9 mouse cellular contexts compared by ENCODE assay signal in the genomic region with DNA sequence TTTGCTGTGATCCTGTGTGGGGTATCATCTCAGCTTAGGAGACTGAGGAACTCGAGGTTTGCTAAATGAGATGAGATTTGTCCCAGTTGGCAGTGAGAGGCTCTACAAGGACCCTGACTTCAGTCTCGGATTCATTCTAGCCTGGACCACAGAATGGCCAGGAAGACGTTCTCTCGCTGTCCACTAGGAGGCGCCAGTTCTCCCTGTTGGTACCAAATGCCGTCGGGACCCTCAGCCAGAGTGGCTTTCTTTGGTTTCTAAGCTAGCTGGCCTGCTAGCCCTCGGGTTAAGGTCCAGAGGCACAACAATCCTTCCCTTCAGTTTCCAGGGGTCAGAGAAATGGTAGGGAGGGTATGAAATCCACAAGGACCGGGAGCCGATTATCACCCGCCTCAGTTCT. TPM values are rescaled to one million over a fixed set of nuclear protein-coding genes. Genes with fewer than 3 reads are reported as not detected.
DNase-seq lines count a peak whose midpoint lies in the region; TF ChIP-seq lines count a peak whose summit lies in the region.
"Had no signal": no experiment of that assay in that cellular context is flagged by ENCODE, and none has a peak within 500 bp of the region (broad histone marks: within the 10 kb centered on the region; RNA-seq: fewer than 3 reads in every experiment).

No protein-coding gene starts in this region.

- peak; percentile 66 for DNase-seq in gastrocnemius, postnatal 10 days
- DNase-seq in gastrocnemius, postnatal 36 days, result no peak
- peak; percentile 48 for DNase-seq in cerebellum, adult 8-10 months
- peak; percentile 46 to 83 for DNase-seq in frontal cortex, adult 2 months (ENCODE audit: extremely low spot score in 1 of 2, low spot score in 1 of 2)
- peak; percentile 49 to 62 for DNase-seq in layer of hippocampus, adult 8-10 months (ENCODE audit: low spot score in 2 of 2)
- DNase-seq in mesoderm, embryonic 11.5 days (ENCODE audit: low read depth, low spot score), result peak; percentile 83
- DNase-seq in thymus, postnatal 0 days (ENCODE audit: low spot score), result peak; percentile 29

- H3K27ac ChIP-seq in ES-Bruce4 (ENCODE audit: insufficient read depth, low read length), result no peak overlapping the region
- H3K27ac ChIP-seq: lung, embryonic 15.5 days had no signal

- no peak overlapping the region for H3K9ac ChIP-seq in ES-Bruce4 (ENCODE audit: low read depth, poor library complexity, severe bottlenecking)
- H3K9ac ChIP-seq: lung, embryonic 15.5 days had no signal

- TF ChIP-seq CTCF in ES-Bruce4 (IDR thresholded peaks at IDR 0.05; ENCODE audit: low read depth, low read length), result peak; percentile 94

- no peaks in the 10 kb centered on the region for H3K27me3 ChIP-seq in ES-Bruce4 (ENCODE audit: control insufficient read depth, insufficient read depth, low read length, poor library complexity, severe bottlenecking)

- no peak for TF ChIP-seq EP300 in ES-Bruce4 (IDR thresholded peaks at IDR 0.05; ENCODE audit: insufficient read depth, low read depth, low read length)

- no peak overlapping the region for H3K4me3 ChIP-seq in ES-Bruce4 (ENCODE audit: low read depth, low read length)
- H3K4me3 ChIP-seq: lung, embryonic 15.5 days had no signal

- intact Hi-C loops in gastrocnemius, postnatal 36 days (cut with DNase I), result no loop called here

- H3K9me3 ChIP-seq in ES-Bruce4 (replicated peaks; ENCODE audit: control insufficient read depth, insufficient read depth, low read length, poor library complexity, severe bottlenecking), result no peaks in the 10 kb centered on the region
- H3K9me3 ChIP-seq: lung, embryonic 15.5 days had no signal

- no peak for TF ChIP-seq POLR2A in ES-Bruce4 (IDR thresholded peaks at IDR 0.05; ENCODE audit: insufficient read depth, low read length)

- H3K4me1 ChIP-seq in ES-Bruce4 (ENCODE audit: control insufficient read depth, insufficient read depth, low read length), result peaks cover 2% of the 10 kb centered on the region

- no peaks in the 10 kb centered on the region for H3K36me3 ChIP-seq in ES-Bruce4 (ENCODE audit: control insufficient read depth, insufficient read depth, low read length, poor library complexity, severe bottlenecking)
- H3K36me3 ChIP-seq: lung, embryonic 15.5 days had no signal

RNA-seq across cellular contexts. Expression of gene Dagla, which starts 36.5 kb away (rescaled TPM):
- total RNA-seq in gastrocnemius, postnatal 10 days (2021), result 1 to 10 TPM; 8.9 to 9.3 TPM
- 1 to 10 TPM; 6.9 to 8.9 TPM for total RNA-seq in gastrocnemius, postnatal 36 days (2021)
- 1.2 and 1.6 TPM in 2 replicates for polyA plus RNA-seq in ES-Bruce4 (2011; ENCODE audit: insufficient read depth, insufficient read length, low read depth, missing spikeins)
- polyA plus RNA-seq in frontal cortex, adult 2 months (2012; rRNA removed), result 46.8 and 52.7 TPM in 2 replicates
- total RNA-seq in layer of hippocampus, adult 8-10 months (2022), result 100 to 1,000 TPM in 3 of 4 experiments, 10 to 100 TPM in 1; 94.1 to 109 (median 104) TPM
- 0.17 and 0.18 TPM in 2 replicates for polyA plus RNA-seq in thymus, postnatal 0 days (2015; fragmentation: Nextera tagmentation; extraction: Ambion mirVana)

RNA-seq across cellular contexts. Expression of gene Syt7, which starts 47.7 kb away (rescaled TPM):
- total RNA-seq in gastrocnemius, postnatal 10 days (2021), result 1 to 10 TPM; 3.5 TPM
- 1 to 10 TPM; 2.3 to 2.5 TPM for total RNA-seq in gastrocnemius, postnatal 36 days (2021)
- polyA plus RNA-seq in ES-Bruce4 (2011; ENCODE audit: insufficient read depth, insufficient read length, low read depth, missing spikeins), result 4.1 and 4.9 TPM in 2 replicates
- 187 and 212 TPM in 2 replicates for polyA plus RNA-seq in frontal cortex, adult 2 months (2012; rRNA removed)
- 100 to 1,000 TPM; 241 to 317 (median 281) TPM for total RNA-seq in layer of hippocampus, adult 8-10 months (2022)
- polyA plus RNA-seq in thymus, postnatal 0 days (2015; fragmentation: Nextera tagmentation; extraction: Ambion mirVana), result 0.23 and 0.60 TPM in 2 replicates

Comparison
In these comparisons a context has a peak if more than half of its experiments do, and no peak if none do; other contexts are left out.
1. DNase-seq: peak in gastrocnemius, postnatal 10 days (single experiment), cerebellum, adult 8-10 months (single experiment), frontal cortex, adult 2 months (2 of 2), layer of hippocampus, adult 8-10 months (2 of 2), mesoderm, embryonic 11.5 days (single experiment) and thymus, postnatal 0 days (single experiment); none in gastrocnemius, postnatal 36 days (0 of 2).
2. RNA of gene Dagla, which starts 36.5 kb away (total RNA-seq): 94.1 to 109 TPM in layer of hippocampus, adult 8-10 months; 8.9 to 9.3 TPM in gastrocnemius, postnatal 10 days and 6.9 to 8.9 TPM in gastrocnemius, postnatal 36 days; every median in the first group is over 4 times any median in the second.
3. RNA of gene Syt7, which starts 47.7 kb away (total RNA-seq): 241 to 317 TPM in layer of hippocampus, adult 8-10 months; 3.5 TPM in gastrocnemius, postnatal 10 days and 2.3 to 2.5 TPM in gastrocnemius, postnatal 36 days; every median in the first group is over 10 times any median in the second.